Mouse (Mus musculus) megakaryocyte-erythroid progenitor cell, adult 5 weeks (primary cell): ENCODE results near the gene Tmem30b. TPM values are rescaled to one million over a fixed set of nuclear protein-coding genes. Genes with fewer than 3 reads are reported as not detected.

Experiments used
- polyA plus RNA-seq: library from polyadenylated mRNA; stranded (reverse); fragments of >175 nt; gene quantifications from 2 replicates; pipeline ENCODE4 v1.2.3, GENCODE M21; 2012

Tmem30b gene
- polyA plus RNA-seq = 0.03 and 0.10 TPM in 2 replicates

GRCm38 (mm10) chr12:73546086-73546711, at the start of gene Tmem30b:
TSS of gene Tmem30b (minus strand) at chr12:73546392.

GRCm38 (mm10) chr12:73584610-73585240, 38.5 kb upstream of the Tmem30b start, which contains the start of gene Prkch:
TSS of gene Prkch (plus strand) at chr12:73584796.

Other genes starting within 250 kb of the Tmem30b start
- 10.3 and 13.8 TPM in 2 replicates for gene Prkch, start 38.4 kb upstream of the Tmem30b start, polyA plus RNA-seq